Mouse (Mus musculus) subcutaneous adipose tissue, adult 2 months (tissue): ENCODE measurements around the gene Mterf1b. TPM values are rescaled to one million over a fixed set of nuclear protein-coding genes. Genes with fewer than 3 reads are reported as not detected.

Source experiments
- polyA plus RNA-seq: library from polyadenylated mRNA; depleted of rRNA; stranded (reverse); fragments of >200 nt; gene quantifications from 2 replicates; pipeline ENCODE4 v1.2.3, GENCODE M21; 2012; ENCODE audit warnings: low replicate concordance; rRNA removed

Gene Mterf1b
- 0.29 and 0.76 TPM in 2 replicates for polyA plus RNA-seq

GRCm38 (mm10) chr5:4191671-4192480, at the start of gene Mterf1b:
Gene Mterf1b, plus strand, starts transcription at chr5:4192367.

Other genes starting within 250 kb of the Mterf1b start
- gene Cyp51, start 87.6 kb upstream of the Mterf1b start, polyA plus RNA-seq = 32.0 and 41.5 TPM in 2 replicates